Mouse (Mus musculus) liver, embryonic 11.5 days (tissue): ENCODE measurements around the gene Ece1. TPM values are rescaled to one million over a fixed set of nuclear protein-coding genes. Genes with fewer than 3 reads are reported as not detected.
A peak's percentile ranks its signal among the peaks of the same experiment; 100 is the strongest.

Source experiments
- ATAC-seq: fragments of 200-750 bp; cut with Nextera tagmentation; replicated peaks from 2 replicates; pipeline ENCODE4 v1.8.0; 2017; ENCODE audit warnings: moderate number of reproducible peaks, mild to moderate bottlenecking, moderate TSS enrichment, moderate library complexity; ENCODE audit not compliant: low FRiP score
- DNase-seq: peaks from one replicate; pipeline ENCODE4 v3.0.0-alpha.2; 2017; ENCODE audit warnings: low spot score
- H3K27ac ChIP-seq: fragments of 300-500 bp; sonication (generic); 2 replicates; pipeline ENCODE4 v1.5.1; 2014; ENCODE audit warnings: mild to moderate bottlenecking, low read depth, low read length, control low read depth
- H3K27me3 ChIP-seq: fragments of 300-500 bp; sonication (generic); replicated peaks from 2 replicates; pipeline ENCODE4 v1.6.1; 2014; ENCODE audit warnings: low read length, mixed read lengths; ENCODE audit not compliant: control insufficient read depth, insufficient read depth
- H3K36me3 ChIP-seq: fragments of 300-500 bp; sonication (generic); 2 replicates; pipeline ENCODE4 v1.6.1; 2014; ENCODE audit warnings: mild to moderate bottlenecking, low read length, moderate library complexity, mixed read lengths; ENCODE audit not compliant: control insufficient read depth, insufficient read depth
- H3K4me1 ChIP-seq: fragments of 300-500 bp; sonication (generic); replicated peaks from 2 replicates; pipeline ENCODE4 v1.6.1; 2014; ENCODE audit warnings: low read length, mixed read lengths; ENCODE audit not compliant: control insufficient read depth, insufficient read depth
- H3K4me2 ChIP-seq: fragments of 300-500 bp; sonication (generic); 2 replicates; pipeline ENCODE4 v1.6.1; 2014; ENCODE audit warnings: mild to moderate bottlenecking, control low read depth, moderate library complexity
- H3K4me3 ChIP-seq: fragments of 300-500 bp; sonication (generic); 2 replicates; pipeline ENCODE4 v1.5.1; 2014; ENCODE audit warnings: low read depth, low read length, control low read depth
- H3K9ac ChIP-seq: fragments of 300-500 bp; sonication (generic); 2 replicates; pipeline ENCODE4 v1.6.1; 2014; ENCODE audit warnings: low read depth, low read length, control low read depth
- H3K9me3 ChIP-seq: fragments of 300-500 bp; sonication (generic); 2 replicates; pipeline ENCODE4 v1.6.1; 2016; ENCODE audit warnings: low read length, inconsistent platforms, mixed read lengths; ENCODE audit not compliant: control insufficient read depth
- WGBS: fragments of 180-500 bp; shearing (Covaris S2); extraction: QIAGEN DNeasy Blood & Tissue Kit; methylation state at CpG from one replicate; pipeline ENCODE4 v1.1.7; 2014; 5-methylcytosine and 5-hydroxymethylcytosine counted together
- polyA plus RNA-seq: library from polyadenylated mRNA; unstranded; fragments of >200 nt; fragmentation: Nextera tagmentation; extraction: Ambion mirVana; gene quantifications from 2 replicates; pipeline ENCODE4 v1.2.1, GENCODE M21; 2014

The Ece1 gene
- polyA plus RNA-seq, 1 experiment from 2014 or later, result 51.9 TPM

DNA sequence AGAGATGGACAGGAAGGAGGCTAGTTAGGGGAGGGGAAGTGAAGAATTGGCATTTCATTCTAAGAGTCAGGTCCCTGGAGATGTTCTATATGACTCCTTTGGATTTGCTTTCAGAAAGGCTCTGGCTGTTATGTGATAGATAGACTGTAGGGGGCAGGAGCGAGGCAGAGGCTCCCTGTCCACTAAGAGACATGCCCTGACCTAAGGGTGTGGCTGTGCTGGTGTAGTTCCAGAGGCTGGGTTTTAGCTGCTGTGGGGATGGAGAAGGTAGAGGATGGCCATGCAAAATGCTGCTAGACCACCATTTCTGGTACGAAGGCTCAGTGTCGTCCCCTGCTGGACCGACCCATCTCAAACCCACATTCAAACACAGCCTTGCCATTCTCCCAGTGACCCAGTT, 8.9 kb downstream of the Ece1 start:
- 65% methylated on average over 4 of the region's 4 CpGs for WGBS

DNA sequence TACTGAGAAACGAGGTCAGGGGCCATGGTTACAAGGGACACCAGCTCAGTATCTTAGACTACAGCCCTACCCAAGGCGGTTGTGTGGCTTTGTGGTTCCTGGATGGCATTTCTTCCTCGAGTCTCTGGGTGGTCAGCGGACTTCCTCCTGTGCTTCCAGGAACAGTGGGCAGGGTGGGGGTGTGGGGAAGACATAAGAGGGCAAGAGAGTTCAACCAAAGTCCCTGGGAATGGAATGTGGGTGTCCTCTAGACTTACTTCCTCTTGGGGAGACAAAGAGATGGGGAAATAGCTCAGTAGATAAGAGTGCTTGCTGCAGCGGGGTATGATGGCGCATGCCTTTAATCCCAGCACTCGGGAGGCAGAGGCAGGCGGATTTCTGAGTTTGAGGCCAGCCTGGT, 9.4 kb downstream of the Ece1 start:
- Histone ChIP-seq H3K4me2 (no peak overlapping the region), H3K4me1 (peaks cover 43% of the 10 kb centered on the region), H3K4me3 (no peak overlapping the region), H3K27me3 (no peaks in the 10 kb centered on the region), H3K36me3 (no peaks in the 10 kb centered on the region), H3K27ac (no peak overlapping the region), H3K9ac (no peak overlapping the region), H3K9me3 (no peaks in the 10 kb centered on the region)
- ATAC-seq (no peak), DNase-seq (no peak)
- 52% methylated on average over 8 of the region's 8 CpGs for WGBS

More for the DNA sequence above, 8.9 kb downstream of the Ece1 start:
- Histone ChIP-seq H3K4me2 (no peak overlapping the region), H3K9ac (no peak overlapping the region), H3K27me3 (no peaks in the 10 kb centered on the region), H3K36me3 (no peaks in the 10 kb centered on the region), H3K4me3 (no peak overlapping the region), H3K9me3 (no peaks in the 10 kb centered on the region), H3K27ac (no peak overlapping the region), H3K4me1 (peaks cover 48% of the 10 kb centered on the region)
- DNase-seq, result no peak
- ATAC-seq, result no peak

DNA sequence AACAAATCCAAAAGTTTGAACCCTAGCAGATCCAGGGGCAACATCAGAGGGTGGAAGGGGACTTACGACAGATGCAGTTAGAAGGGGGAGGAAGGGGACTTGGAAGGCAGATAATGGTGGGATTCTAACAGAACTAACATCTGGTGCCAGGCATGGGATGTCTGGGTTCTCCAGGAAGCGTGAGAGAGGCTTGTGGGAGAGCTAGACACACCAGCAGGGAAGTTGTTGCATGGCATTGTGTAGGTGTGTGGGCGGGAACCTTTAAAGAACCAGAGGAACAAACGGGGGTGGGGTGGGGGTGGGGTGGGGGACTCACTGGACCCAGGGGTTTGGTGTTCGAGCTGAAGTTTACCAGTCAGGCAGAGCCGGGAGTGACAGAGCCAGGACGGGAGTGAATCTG, 12.3 kb downstream of the Ece1 start:
- Histone ChIP-seq H3K27me3 (no peaks in the 10 kb centered on the region), H3K4me1 (peaks cover 40% of the 10 kb centered on the region), H3K9me3 (no peaks in the 10 kb centered on the region), H3K27ac (no peak overlapping the region), H3K36me3 (no peaks in the 10 kb centered on the region), H3K9ac (no peak overlapping the region), H3K4me3 (no peak overlapping the region), H3K4me2 (no peak overlapping the region)
- ATAC-seq (no peak), DNase-seq (no peak)
- whole genome bisulfite sequencing, result 18% methylated on average over 7 of the region's 7 CpGs

DNA sequence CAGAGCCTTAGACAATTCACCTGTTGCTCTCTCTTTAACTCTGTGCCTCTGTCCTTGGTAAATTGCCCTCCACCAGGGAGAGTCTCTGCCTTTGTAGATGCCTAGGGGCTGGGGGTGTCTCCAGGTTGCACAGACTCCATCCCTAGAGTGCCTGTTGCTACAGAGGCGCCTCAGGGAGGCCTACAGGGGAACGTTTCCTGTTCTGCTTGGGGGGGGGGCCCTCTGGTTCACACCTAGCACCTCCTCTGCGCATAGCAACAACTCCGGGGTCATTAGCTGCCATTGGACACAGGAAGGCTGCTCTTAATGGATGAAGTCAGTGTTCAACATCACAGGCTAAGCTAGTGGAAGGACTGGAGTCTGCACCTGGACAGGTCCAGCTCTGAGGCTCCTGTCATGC, 12.8 kb downstream of the Ece1 start:
- WGBS, result 32% methylated on average over 4 of the region's 4 CpGs
- no peak for ATAC-seq
- H3K4me1 ChIP-seq, result peaks cover 36% of the 10 kb centered on the region
- H3K4me3 ChIP-seq, result no peak overlapping the region
- H3K4me2 ChIP-seq, result no peak overlapping the region
- H3K27me3 ChIP-seq, result no peaks in the 10 kb centered on the region
- DNase-seq, result no peak
- no peaks in the 10 kb centered on the region for H3K36me3 ChIP-seq
- H3K9ac ChIP-seq, result no peak overlapping the region
- H3K9me3 ChIP-seq, result no peaks in the 10 kb centered on the region
- no peak overlapping the region for H3K27ac ChIP-seq

DNA sequence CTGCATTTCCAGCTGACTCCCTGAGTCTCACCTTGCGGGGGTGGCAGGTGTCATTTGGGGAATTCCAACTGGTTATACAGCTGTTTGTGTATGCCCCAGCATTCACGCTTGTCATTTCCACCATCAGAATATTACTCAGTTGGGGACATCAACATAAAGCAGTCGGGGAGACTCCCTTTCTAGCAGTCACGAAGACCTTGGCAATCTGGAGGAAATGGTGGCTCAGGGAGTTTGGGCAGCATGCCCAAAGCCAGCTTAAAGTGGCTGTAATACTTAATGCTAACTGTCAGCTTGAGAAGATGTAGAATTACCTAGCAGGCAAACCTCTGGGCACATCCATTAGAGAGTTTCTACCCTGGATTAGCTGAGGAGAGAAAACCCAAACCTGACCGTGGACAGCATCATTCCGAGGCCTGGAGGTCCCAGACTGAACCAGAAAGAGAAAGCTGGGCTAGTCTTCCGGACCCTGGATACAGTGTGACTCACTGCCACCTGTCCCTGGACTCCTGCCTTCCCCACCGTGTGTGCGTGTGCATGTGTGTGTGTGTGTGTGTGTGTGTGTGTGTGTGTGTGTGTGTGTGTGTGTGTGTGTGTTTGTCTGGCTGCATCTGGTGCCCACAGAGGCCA, 13.5 kb downstream of the Ece1 start:
- Histone ChIP-seq H3K36me3 (no peaks in the 10 kb centered on the region), H3K9me3 (no peaks in the 10 kb centered on the region), H3K4me2 (no peak overlapping the region), H3K27me3 (no peaks in the 10 kb centered on the region), H3K27ac (no peak overlapping the region), H3K9ac (no peak overlapping the region), H3K4me1 (peaks cover 32% of the 10 kb centered on the region), H3K4me3 (no peak overlapping the region)
- WGBS, result 82% methylated on average over 9 of the region's 9 CpGs
- ATAC-seq (no peak), DNase-seq (no peak)

DNA sequence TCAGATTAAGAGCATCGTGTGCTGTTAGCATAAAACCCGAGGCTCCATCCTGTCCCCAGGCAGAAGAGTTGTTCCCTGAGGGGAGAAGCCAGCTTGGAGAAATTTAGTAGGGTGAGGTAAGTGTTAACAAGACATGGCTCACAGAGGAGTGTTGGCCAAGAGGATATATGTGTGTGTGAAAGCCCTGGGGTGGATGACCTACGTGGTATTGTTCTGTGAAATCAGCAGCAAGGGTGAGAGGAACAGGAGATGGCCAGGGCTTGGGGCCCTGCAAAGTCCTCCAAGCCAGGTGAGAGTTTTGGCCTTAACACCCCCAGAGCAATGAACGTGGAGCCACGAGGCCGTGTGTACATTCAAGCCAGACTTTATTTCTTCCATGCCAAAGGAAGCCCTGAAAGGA, 14.8 kb downstream of the Ece1 start:
- DNase-seq (no peak), ATAC-seq (no peak)
- Histone ChIP-seq H3K4me3 (no peak overlapping the region), H3K27me3 (no peaks in the 10 kb centered on the region), H3K4me1 (peaks cover 34% of the 10 kb centered on the region), H3K36me3 (no peaks in the 10 kb centered on the region), H3K27ac (no peak overlapping the region), H3K9ac (no peak overlapping the region), H3K9me3 (no peaks in the 10 kb centered on the region), H3K4me2 (no peak overlapping the region)
- WGBS, result 59% methylated on average over 6 of the region's 6 CpGs

DNA sequence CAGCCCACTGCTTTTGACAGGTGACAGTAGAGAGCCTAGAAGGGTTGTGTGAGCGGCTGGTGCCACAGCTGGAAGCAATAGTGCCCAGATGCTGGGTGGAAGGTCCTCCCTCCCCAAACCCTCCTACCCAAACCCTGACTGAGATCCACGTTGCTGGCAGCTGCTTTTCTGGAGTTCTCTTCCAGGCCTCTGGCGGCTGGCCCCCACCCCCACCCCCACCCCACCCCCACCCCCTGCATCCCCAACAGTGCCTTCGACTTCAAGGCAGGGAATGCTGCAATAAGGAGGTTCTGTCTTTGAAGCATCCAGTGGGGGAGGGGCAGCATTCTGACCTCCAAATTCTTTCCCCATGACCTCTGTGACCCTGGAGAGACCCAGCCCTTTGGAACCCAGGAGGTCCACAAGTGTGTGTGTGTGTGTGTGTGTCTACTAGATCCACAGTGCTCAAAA, 15.4 kb downstream of the Ece1 start:
- Histone ChIP-seq H3K4me1 (peaks cover 35% of the 10 kb centered on the region), H3K27me3 (no peaks in the 10 kb centered on the region), H3K27ac (no peak overlapping the region), H3K36me3 (no peaks in the 10 kb centered on the region), H3K4me2 (no peak overlapping the region), H3K9me3 (no peaks in the 10 kb centered on the region), H3K4me3 (no peak overlapping the region), H3K9ac (no peak overlapping the region)
- ATAC-seq (no peak), DNase-seq (no peak)
- WGBS, result 25% methylated on average over 4 of the region's 4 CpGs

DNA sequence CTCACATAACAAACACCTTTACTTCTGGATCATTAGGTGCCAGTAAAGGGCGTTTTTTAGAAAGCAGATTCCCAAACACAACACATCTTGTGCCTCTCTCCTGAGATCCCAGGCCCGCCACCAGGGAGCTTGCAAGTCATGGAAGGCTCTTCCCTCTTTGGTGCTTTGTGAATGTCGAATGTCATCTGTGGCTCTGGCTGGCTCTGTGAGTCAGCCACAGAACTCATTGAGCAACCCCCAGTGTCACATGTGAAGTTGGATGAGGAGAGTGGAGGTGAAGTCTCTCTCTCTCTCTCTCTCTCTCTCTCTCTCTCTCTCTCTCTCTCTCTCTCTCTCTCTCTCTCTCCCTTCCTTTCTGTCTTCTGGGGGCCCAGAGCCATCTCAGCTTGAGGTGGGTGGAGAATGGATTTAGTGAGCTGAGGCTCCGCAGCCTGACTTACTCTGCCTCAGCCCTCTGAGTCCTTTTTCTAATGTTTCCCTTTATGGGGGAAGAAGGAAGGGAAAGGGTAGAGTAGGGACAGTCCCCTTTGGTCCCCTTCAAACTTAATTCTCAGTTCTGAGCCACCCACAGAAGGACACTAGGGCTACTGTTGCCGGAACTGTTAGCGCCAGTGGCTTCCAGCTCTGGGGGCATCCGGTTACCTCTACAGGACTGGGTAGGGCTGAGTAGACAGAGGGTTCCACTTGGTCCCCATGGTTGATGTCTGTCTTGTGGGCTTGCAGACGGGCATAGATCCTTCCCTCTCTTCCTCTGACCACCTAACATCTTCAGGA, 17.5 kb downstream of the Ece1 start:
- no peak for ATAC-seq
- 75% methylated on average over 8 of the region's 8 CpGs for WGBS

DNA sequence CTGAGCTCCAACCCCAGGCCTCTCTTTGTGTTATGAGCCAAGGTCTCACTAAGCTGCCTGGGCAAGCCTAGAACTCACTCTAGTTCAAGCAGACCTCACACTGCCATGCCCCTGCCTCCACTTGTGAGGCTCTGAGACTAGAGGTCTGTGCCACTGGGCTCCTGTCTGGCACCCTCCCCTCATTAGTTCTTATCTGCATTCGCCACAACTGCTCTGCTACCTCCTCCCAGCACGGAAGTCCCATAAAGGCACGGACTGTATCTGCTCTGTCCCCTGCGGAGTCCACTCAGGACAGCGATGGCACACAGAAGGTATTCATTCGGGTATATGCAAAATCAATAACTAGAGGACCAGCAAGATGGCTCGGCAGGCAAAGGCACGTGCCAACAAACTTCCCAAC, 19.4 kb downstream of the Ece1 start:
- Histone ChIP-seq H3K9me3 (no peaks in the 10 kb centered on the region), H3K4me3 (no peak overlapping the region), H3K4me1 (peaks cover 23% of the 10 kb centered on the region), H3K27ac (no peak overlapping the region), H3K4me2 (no peak overlapping the region), H3K36me3 (no peaks in the 10 kb centered on the region), H3K27me3 (no peaks in the 10 kb centered on the region), H3K9ac (no peak overlapping the region)
- ATAC-seq, result peak; percentile 73
- DNase-seq, result no peak
- WGBS, result 62% methylated on average over 8 of the region's 8 CpGs

More for the DNA sequence above, 17.5 kb downstream of the Ece1 start:
- no peak for DNase-seq
- Histone ChIP-seq H3K9ac (no peak overlapping the region), H3K36me3 (no peaks in the 10 kb centered on the region), H3K4me2 (no peak overlapping the region), H3K27me3 (no peaks in the 10 kb centered on the region), H3K4me3 (no peak overlapping the region), H3K4me1 (peaks cover 28% of the 10 kb centered on the region), H3K27ac (no peak overlapping the region), H3K9me3 (no peaks in the 10 kb centered on the region)
